Mouse (Mus musculus): ENCODE measurements around the gene Gm15737. TPM values are rescaled to one million over a fixed set of nuclear protein-coding genes. Genes with fewer than 3 reads are reported as not detected.

Gm15737 gene
- total RNA-seq, 2 experiments from 2014 or later: 0.48 to 0.74 TPM

GRCm38 (mm10) chr6:92875340-92875739, 6.2 kb downstream of the Gm15737 start:
- no peak for DNase-seq

GRCm38 (mm10) chr6:92876121-92876520, 7.0 kb downstream of the Gm15737 start:
- no peak for DNase-seq

GRCm38 (mm10) chr6:92877236-92877635, 8.1 kb downstream of the Gm15737 start:
- DNase-seq: no peak

- DNase-seq: no peak
Measured at GRCm38 (mm10) chr6:92878771-92879170, 9.6 kb downstream of the Gm15737 start.

DNA sequence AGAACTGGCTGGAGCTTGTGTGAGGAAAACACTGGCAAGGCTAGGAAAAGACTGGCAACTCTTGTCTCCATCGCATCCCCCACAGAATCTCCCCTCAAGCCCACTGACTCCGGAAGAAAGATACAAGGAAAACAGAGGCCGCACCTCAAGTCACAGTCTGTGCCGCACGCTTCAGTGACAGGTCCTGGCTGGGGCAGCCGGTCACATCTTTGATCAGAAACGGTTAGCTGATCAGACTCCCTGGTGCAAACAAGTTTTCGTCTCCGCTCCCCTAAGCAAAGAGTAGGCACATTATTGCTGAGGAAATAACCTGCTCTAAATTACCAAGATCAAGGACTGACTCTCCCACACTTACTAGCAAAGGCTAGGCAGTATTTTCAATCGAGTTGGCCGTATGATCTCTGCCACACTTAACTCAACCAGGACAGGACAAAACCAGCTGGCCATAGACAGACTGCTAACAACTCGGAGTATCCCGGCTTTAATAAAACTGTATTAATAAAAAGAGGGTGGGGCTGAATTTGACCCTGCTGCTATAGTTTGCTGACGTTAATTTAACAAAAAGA, 10.6 kb downstream of the Gm15737 start:
- DNase-seq: no peak

DNA sequence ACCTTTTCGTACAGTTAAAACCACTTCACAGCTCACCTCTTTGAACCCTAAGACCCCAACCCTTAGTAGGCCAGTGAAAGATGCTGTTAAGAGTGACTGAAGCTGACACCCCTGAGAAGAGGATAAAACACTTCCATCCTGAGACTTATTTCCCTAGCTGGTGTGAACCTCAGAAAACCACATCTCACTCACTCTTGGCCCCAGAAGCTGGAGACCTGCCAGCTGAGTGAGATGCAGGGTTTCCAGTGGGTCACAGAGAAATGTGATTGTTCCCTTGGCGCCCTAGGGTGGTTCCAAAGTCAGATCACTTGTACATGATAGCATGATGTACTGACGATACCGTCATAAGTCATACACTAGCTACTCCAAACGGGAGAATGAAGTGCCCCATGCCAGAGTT, 13.3 kb downstream of the Gm15737 start:
- DNase-seq: no peak

- DNase-seq: no peak
Measured at GRCm38 (mm10) chr6:92883131-92883900, 14.2 kb downstream of the Gm15737 start.

- no peak for DNase-seq
Measured at GRCm38 (mm10) chr6:92891535-92891934, 22.4 kb downstream of the Gm15737 start.

- no peak for DNase-seq
Measured at GRCm38 (mm10) chr6:92904037-92904436, 34.9 kb downstream of the Gm15737 start.

- no peak for DNase-seq
Measured at GRCm38 (mm10) chr6:92904491-92904890, 35.3 kb downstream of the Gm15737 start.

DNA sequence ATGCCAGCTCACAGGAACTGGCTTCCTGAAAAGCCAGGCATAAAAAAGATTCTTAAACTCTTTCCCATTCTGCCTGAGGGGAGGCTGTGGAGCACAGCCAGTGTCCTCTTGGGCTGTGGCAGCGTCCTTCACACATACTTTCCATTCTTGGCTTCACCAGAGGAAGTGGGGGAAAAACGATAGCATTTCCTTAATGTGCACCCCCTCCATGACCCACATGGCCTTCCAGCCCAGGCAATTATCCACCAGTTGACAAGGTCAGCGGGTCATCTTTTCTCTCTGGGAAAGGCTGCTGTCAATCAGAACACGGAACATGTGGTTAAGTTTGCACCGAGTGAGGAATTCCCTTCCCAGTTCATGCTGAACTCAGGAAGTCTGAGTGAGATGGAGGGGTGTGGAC, 36.8 kb downstream of the Gm15737 start:
- DNase-seq: peak; percentile 63

DNA sequence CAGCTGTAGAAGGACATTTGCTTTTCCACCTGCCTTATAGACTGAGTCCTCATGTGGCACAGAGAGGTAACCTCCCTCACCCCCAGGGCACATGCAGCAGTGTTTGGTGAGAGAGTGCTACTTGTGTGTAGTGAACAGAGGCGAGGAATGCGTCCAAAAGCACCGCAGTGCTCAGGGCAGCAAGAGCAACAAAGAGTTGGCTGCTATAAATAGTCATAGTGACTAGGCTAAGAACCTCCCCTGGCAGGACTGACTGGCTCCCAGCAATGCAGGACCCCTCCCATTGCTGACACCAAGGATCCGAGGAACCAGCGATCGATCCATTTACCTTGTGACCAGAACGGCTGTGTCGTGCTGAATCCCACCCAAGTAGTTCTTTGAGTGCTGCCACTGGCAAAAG, 40.2 kb downstream of the Gm15737 start:
- DNase-seq: no peak

DNA sequence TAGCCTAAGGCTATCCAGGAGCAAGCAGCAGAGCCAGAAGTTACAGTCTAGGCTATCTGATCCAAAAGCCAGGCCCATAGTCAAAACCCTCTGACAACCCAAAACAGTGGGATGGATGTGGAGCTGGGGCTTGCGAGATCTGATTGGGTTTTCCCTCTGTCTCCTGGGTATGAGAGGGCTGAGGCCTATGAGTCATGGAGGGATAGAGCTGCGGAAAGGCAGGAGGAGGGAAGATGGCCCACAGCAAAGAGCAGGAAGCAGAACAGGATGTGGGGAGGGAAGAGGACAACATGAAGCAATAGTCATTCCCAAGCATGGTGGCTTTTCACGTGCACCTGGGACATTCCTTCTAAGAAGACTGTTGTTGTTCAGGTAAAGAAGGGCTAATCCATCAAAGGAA, 41.5 kb downstream of the Gm15737 start:
- DNase-seq: no peak

DNA sequence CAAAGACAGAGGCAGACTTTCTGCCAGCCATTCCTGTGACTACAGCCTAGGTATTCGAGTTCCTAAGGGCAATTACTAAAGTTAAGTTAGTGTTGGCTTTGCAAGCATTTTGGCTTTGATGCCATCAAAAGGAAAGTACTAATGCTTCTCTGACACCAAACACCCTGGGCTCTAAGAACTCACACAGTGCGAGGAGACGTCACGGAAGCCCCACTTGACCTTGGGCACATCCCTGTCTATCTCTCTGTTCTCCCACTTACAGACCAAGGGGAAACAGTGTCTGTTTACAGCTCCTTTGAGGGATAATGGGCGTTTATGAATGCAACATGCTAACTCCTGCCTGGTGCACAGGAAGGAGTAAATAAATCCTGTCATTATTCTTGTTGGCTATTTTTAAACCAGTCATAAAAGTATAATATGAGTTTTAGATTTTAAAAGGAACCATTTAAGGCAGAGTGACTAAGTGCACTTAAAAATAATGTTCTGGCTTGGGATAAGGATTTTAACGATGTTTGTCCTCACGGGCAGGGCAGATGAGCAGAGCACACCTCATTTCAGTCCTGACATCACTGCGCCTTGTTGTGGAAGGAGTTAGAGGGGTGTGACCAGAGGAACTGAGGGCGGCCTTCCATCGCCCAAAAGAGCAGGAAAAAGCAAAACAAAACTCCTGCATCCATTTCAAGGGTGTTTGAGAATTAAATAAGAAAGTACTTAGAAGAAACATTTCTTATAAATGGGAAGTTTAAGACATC, 52.0 kb downstream of the Gm15737 start:
- no peak for DNase-seq

- no peak for DNase-seq
Measured at GRCm38 (mm10) chr6:92921843-92922242, 52.7 kb downstream of the Gm15737 start.

GRCm38 (mm10) chr6:92924536-92924935, 55.4 kb downstream of the Gm15737 start:
- no peak for DNase-seq

DNA sequence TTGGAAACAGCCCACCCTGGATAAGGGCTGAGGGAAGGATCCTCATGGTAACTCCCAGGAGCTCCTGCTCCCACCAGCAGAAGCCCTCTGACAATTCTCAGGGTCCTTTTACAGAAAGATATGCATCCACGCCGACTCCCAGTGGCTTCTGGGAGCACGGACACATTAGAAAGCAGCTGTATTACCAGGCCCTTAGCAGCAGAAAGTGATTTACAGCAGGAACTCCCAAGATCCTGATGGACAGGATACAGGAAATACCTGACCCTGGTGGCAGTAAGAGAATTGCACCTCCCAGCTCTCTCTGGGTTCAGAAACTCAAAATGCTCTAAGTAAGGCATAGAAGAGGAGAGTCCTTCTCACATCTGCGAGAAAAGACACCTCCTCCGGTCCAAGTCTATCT, 59.1 kb downstream of the Gm15737 start:
- no peak for DNase-seq

Other genes with a start within 250 kb of the Gm15737 start
- gene Prickle2, start 163.2 kb upstream of the Gm15737 start, total RNA-seq (2021): 1 to 10 TPM; 1.8 to 2.4 TPM
- gene A730049H05Rik, start 52.9 kb upstream of the Gm15737 start, total RNA-seq (2021): under 1 TPM in 1 of 2 experiments, not detected in 1; 0.19 TPM
- gene Adamts9, start 74.1 kb downstream of the Gm15737 start, total RNA-seq (2021): 1 to 10 TPM; 7.8 to 8.3 TPM